Mouse (Mus musculus) liver, postnatal 0 days (tissue): ENCODE data around the gene Sema7a.

Experiments
- CTCF ChIP-seq: sonication (generic); IDR thresholded peaks from 2 replicates; pipeline ENCODE4 v1.5.1; 2016; ENCODE audit warnings: antibody characterized with exemption, low read depth
- EP300 ChIP-seq: IDR thresholded peaks from 2 replicates; pipeline ENCODE4 v1.6.1; 2016; ENCODE audit warnings: antibody characterized with exemption, low read depth, mild to moderate bottlenecking

DNA sequence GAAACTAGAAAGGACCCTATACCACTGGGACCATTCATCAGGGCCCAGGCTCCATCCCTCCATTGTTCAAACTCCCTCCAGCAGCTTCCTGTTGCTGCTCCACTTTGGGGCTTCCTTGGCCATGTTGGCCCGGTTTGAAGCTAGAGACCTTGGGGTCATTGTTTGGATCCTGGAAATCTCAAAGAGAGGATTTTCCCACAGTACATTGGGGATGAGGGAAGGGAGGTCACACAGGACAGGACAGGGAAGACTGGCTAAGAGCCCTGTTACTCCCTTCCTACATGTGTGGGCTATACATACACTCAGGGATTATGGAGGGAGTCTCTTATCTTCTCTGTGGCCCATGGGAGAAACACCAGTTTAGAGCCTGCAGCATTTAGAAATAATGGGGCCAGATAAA, 18.7 kb downstream of the Sema7a start:
- TF ChIP-seq CTCF (no peak), EP300 (no peak)
